Mouse (Mus musculus) spleen, adult 2 months (tissue): Measurements from ENCODE around the gene Wfs1.

Source experiments
- CTCF ChIP-seq: fragments of 200-500 bp; IDR thresholded peaks from 2 replicates; pipeline ENCODE4 v1.5.1; 2011; ENCODE audit warnings: mild to moderate bottlenecking, inconsistent platforms; ENCODE audit not compliant: insufficient read depth, insufficient read length, insufficient replicate concordance; ENCODE audit errors: extremely low read depth
- POLR2A ChIP-seq: fragments of 200-500 bp; IDR thresholded peaks from 2 replicates; pipeline ENCODE4 v1.6.1; 2011; ENCODE audit warnings: low read depth, low read length, inconsistent platforms

- no peak for TF ChIP-seq CTCF
- TF ChIP-seq POLR2A: no peak
Measured at GRCm38 (mm10) chr5:36952311-36952710, 36.7 kb downstream of the Wfs1 start.
